Mouse (Mus musculus): ENCODE data around the gene Gal3st4.

- TF ChIP-seq POLR2A (IDR thresholded peaks at IDR 0.05; ENCODE audit: control insufficient read depth, low read depth, low read length) (no peak), CTCF (IDR thresholded peaks at IDR 0.05; ENCODE audit: control insufficient read depth, insufficient read depth, insufficient replicate concordance, low read depth, low read length) (no peak)
These were observed 3.7 kb downstream of the Gal3st4 start for GRCm38 (mm10) chr5:138268980-138269379.

Data from testis, adult 2 months (tissue).